Mouse (Mus musculus) gastrocnemius, adult 8-10 months (tissue): Measurements from ENCODE around the gene Pfkfb3. TPM values are rescaled to one million over a fixed set of nuclear protein-coding genes. Genes with fewer than 3 reads are reported as not detected.
A peak's percentile ranks its signal among the peaks of the same experiment; 100 is the strongest.

Experiments
- DNase-seq, 2 experiments: peaks; one replicate each; pipeline ENCODE4 v3.0.0; 2022; ENCODE audit warnings: low spot score in 2 of 2
- total RNA-seq, 4 experiments: library from RNA; stranded (reverse); gene quantifications; 2 replicates each; pipeline ENCODE4 v1.2.4; 2022

Gene Pfkfb3
- total RNA-seq, 4 experiments from 2014 or later, result 202 to 429 (median 324) TPM

- no peak for DNase-seq
Observed at GRCm38 (mm10) chr2:11436353-11436752, 117.5 kb downstream of the Pfkfb3 start.

DNA sequence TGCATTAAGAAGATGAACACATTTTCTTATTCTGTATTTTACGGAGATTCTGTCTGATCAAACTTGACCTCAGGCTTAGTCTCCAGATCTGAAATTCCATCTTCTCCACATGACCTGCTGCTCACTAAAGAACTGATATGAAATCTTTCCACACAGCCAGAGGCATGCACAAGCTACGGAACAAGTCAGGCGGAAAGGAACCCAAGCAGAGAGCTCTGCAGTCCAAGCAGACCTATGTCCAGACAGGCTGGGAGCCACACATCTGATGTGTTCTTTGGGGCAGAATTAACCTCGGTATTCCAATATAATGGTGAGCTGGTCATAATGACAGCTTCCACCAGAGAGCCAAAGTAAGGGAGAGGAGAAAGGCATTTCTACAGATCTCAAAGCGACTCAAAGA lies 120.5 kb downstream of the Pfkfb3 start:
- no peak for DNase-seq

GRCm38 (mm10) chr2:11429538-11429937 lies 124.3 kb downstream of the Pfkfb3 start:
- DNase-seq, result peak; percentile 46 to 52

- no peak for DNase-seq
Observed at GRCm38 (mm10) chr2:11428621-11429020, 125.3 kb downstream of the Pfkfb3 start.

GRCm38 (mm10) chr2:11427596-11427995 lies 126.3 kb downstream of the Pfkfb3 start:
- DNase-seq, result no peak

DNA sequence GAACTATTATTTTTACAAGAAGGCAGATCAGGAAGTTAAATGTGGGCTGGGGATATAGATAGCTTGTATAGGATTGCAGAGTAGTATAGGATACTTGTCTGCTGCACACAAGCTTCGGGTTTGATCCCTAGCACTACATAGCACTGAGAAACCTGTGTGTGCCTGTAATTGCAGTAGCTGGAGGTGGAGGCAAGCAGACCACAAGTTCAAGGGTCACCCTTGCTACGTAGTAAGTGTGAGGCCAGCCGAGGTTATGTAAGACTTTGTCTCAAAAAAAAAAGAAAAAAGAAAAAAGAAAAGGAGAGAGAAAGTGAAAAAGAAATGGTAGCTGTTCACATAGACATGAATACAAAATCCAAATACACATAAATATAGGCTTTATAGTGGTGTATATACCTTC lies 127.5 kb downstream of the Pfkfb3 start:
- DNase-seq, result no peak

DNA sequence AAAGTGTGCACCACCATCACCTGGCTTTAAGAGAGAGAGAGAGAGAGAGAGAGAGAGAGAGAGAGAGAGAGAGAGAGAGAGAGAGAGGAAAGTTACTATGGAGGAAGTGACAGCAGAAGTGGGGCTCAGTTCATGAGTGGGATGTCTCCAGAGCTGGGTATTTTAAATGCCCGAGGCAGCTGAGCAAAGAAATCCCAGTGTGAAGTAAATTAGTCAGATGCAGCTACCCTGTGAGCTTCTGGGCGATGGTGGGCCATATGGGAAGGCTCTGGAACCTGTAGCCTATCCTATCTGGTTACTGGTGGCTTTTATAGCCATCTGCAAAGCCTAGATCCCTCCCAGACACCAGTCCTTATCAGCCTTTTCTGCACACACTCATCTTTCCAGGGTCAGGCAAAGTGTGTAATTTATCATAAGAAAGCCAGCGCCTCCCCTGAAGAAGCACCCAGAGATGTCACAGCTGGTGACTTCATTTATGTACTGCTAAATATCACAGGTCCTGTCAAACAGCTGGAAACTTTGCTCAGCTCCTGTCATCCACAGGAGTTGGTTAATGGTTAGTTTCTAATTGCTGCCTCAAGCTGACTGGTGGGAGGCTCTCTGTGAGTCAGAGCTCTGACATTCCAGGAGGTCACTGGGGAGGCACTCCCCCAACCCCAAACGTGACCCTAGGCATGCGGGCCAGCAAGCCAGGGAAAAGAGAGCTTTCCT lies 128.3 kb downstream of the Pfkfb3 start:
- peak; percentile 10 to 11 for DNase-seq

DNA sequence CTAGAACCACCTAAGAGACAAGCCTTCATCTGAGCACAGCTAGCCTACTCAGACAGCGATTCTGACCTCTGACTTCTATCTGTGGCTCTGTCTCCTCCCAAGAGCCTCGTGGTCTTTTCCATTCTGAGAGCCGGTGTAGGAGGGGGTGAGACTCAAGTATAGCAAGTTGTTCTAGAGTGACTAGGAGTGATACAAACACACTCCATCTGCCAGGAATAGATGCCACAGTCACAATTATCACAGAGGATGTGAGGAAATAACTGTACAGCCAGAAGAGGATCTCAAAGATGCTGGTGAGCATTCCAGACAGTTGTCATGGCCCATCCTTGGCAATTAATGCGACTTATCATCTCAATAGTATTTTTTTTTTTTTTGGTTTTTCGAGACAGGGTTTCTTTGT lies 129.6 kb downstream of the Pfkfb3 start:
- no peak for DNase-seq

- DNase-seq, result no peak
Observed at GRCm38 (mm10) chr2:11423421-11423820, 130.5 kb downstream of the Pfkfb3 start.

- no peak for DNase-seq
Observed at GRCm38 (mm10) chr2:11422384-11422783, 131.5 kb downstream of the Pfkfb3 start.

Other genes with a start within 250 kb of the Pfkfb3 start
- 10 to 100 TPM; 37.3 to 57.8 (median 46.3) TPM for gene Rbm17, start 50.1 kb upstream of the Pfkfb3 start, total RNA-seq
- gene Gm17490, start 72.2 kb upstream of the Pfkfb3 start, total RNA-seq, result not detected
- under 1 TPM; 0.22 to 0.49 (median 0.26) TPM for gene Il2ra, start 88.7 kb upstream of the Pfkfb3 start, total RNA-seq
- gene Il15ra, start 151.2 kb upstream of the Pfkfb3 start, total RNA-seq, result 10 to 100 TPM; 15.5 to 25.7 (median 19.9) TPM
- 10 to 100 TPM; 21.2 to 27.1 (median 23.5) TPM for gene Fbh1, start 223.5 kb upstream of the Pfkfb3 start, total RNA-seq
- 10 to 100 TPM; 24.3 to 29.0 (median 24.6) TPM for gene Ankrd16, start 223.8 kb upstream of the Pfkfb3 start, total RNA-seq